Mouse (Mus musculus) liver, embryonic 13.5 days (tissue): Measurements from ENCODE around the gene Foxn2. TPM values are rescaled to one million over a fixed set of nuclear protein-coding genes. Genes with fewer than 3 reads are reported as not detected.

Experiments used
- ATAC-seq: fragments of 200-750 bp; cut with Nextera tagmentation; 2 replicates; pipeline ENCODE4 v1.8.0; 2017; ENCODE audit warnings: low read depth, mild to moderate bottlenecking, moderate number of reproducible peaks, moderate library complexity
- DNase-seq: peaks from one replicate; pipeline ENCODE4 v3.0.0; 2022
- H3K27ac ChIP-seq: fragments of 300-500 bp; sonication (generic); 2 replicates; pipeline ENCODE4 v1.5.1; 2015; ENCODE audit warnings: moderate library complexity, mild to moderate bottlenecking, inconsistent platforms
- H3K27me3 ChIP-seq: fragments of 300-500 bp; sonication (generic); 2 replicates; pipeline ENCODE4 v1.6.1; 2015; ENCODE audit warnings: mild to moderate bottlenecking, inconsistent platforms
- H3K36me3 ChIP-seq: fragments of 300-500 bp; sonication (generic); 2 replicates; pipeline ENCODE4 v1.6.1; 2015; ENCODE audit warnings: mild to moderate bottlenecking, inconsistent platforms
- H3K4me1 ChIP-seq: fragments of 300-500 bp; sonication (generic); replicated peaks from 2 replicates; pipeline ENCODE4 v1.6.1; 2015; ENCODE audit warnings: inconsistent platforms
- H3K4me2 ChIP-seq: fragments of 300-500 bp; sonication (generic); 2 replicates; pipeline ENCODE4 v1.6.1; 2015; ENCODE audit warnings: inconsistent platforms, mild to moderate bottlenecking, moderate library complexity
- H3K4me3 ChIP-seq: fragments of 300-500 bp; sonication (generic); replicated peaks from 2 replicates; pipeline ENCODE4 v1.5.1; 2015; ENCODE audit warnings: mild to moderate bottlenecking, inconsistent platforms
- H3K9ac ChIP-seq: fragments of 300-500 bp; sonication (generic); 2 replicates; pipeline ENCODE4 v1.6.1; 2015; ENCODE audit warnings: mild to moderate bottlenecking, inconsistent platforms
- H3K9me3 ChIP-seq: fragments of 300-500 bp; sonication (generic); replicated peaks from 2 replicates; pipeline ENCODE4 v1.6.1; 2016; ENCODE audit warnings: inconsistent platforms
- WGBS: fragments of 180-500 bp; shearing (Covaris S2); methylation state at CpG from one replicate; pipeline ENCODE4 v1.1.7; 2015; ENCODE audit not compliant: insufficient replicate concordance; 5-methylcytosine and 5-hydroxymethylcytosine counted together
- polyA plus RNA-seq: library from polyadenylated mRNA; unstranded; fragments of >200 nt; fragmentation: Nextera tagmentation; extraction: Ambion mirVana; gene quantifications from 2 replicates; pipeline ENCODE4 v1.2.1, GENCODE M21; 2015

The Foxn2 gene
- polyA plus RNA-seq, 1 experiment from 2014 or later: 12.0 TPM

GRCm38 (mm10) chr17:88516477-88516876 is 76.0 kb downstream of the Foxn2 start:
- Histone ChIP-seq H3K4me1 (no peaks in the 10 kb centered on the region), H3K4me2 (no peak overlapping the region), H3K27me3 (no peaks in the 10 kb centered on the region), H3K9ac (no peak overlapping the region), H3K27ac (no peak overlapping the region), H3K36me3 (no peaks in the 10 kb centered on the region), H3K4me3 (no peak overlapping the region), H3K9me3 (no peaks in the 10 kb centered on the region)
- DNase-seq (no peak), ATAC-seq (no peak)
- WGBS: 52% methylated on average over 7 of the region's 7 CpGs

- no peak for DNase-seq
- Histone ChIP-seq H3K9ac (no peak overlapping the region), H3K4me1 (peaks cover 21% of the 10 kb centered on the region), H3K4me3 (no peak overlapping the region), H3K27ac (no peak overlapping the region), H3K36me3 (no peaks in the 10 kb centered on the region), H3K4me2 (no peak overlapping the region), H3K9me3 (no peaks in the 10 kb centered on the region), H3K27me3 (peaks cover 16% of the 10 kb centered on the region)
- 37% methylated on average over 2 of the region's 2 CpGs for whole genome bisulfite sequencing
- ATAC-seq: no peak
Measured at GRCm38 (mm10) chr17:88527781-88528180, 87.3 kb downstream of the Foxn2 start.

GRCm38 (mm10) chr17:88529519-88530235 is 89.2 kb downstream of the Foxn2 start, which contains the start of gene Ppp1r21:
Gene Ppp1r21 (plus strand): TSS chr17:88530118.
- Histone ChIP-seq H3K9me3 (no peaks in the 10 kb centered on the region), H3K4me2 (peak within 1 kb of the TSS; percentile 89), H3K27ac (peak within 1 kb of the TSS; percentile 29), H3K4me1 (peaks cover 21% of the 10 kb centered on the region), H3K9ac (peak within 1 kb of the TSS; percentile 81), H3K4me3 (peak within 1 kb of the TSS; percentile 83), H3K36me3 (no peaks in the 10 kb centered on the region), H3K27me3 (peaks cover 14% of the 10 kb centered on the region)
- peak; percentile 94 for DNase-seq
- ATAC-seq: peak; percentile 96
- 6% methylated on average over 47 of the region's 49 CpGs for WGBS

GRCm38 (mm10) chr17:88530236-88530619 is 89.7 kb downstream of the Foxn2 start:
- peak overlapping the region; percentile 83 for H3K4me3 ChIP-seq
- H3K4me1 ChIP-seq: peaks cover 21% of the 10 kb centered on the region
- H3K9ac ChIP-seq: peak overlapping the region; percentile 81
- H3K27me3 ChIP-seq: peaks cover 9% of the 10 kb centered on the region
- peak overlapping the region; percentile 89 for H3K4me2 ChIP-seq
- no peaks in the 10 kb centered on the region for H3K9me3 ChIP-seq
- ATAC-seq (peak; percentile 71), DNase-seq (no peak)
- no peaks in the 10 kb centered on the region for H3K36me3 ChIP-seq
- WGBS: 0% methylated on average over 14 of the region's 14 CpGs
- H3K27ac ChIP-seq: peak overlapping the region; percentile 29

- Histone ChIP-seq H3K27ac (no peak overlapping the region), H3K9ac (peak overlapping the region; percentile 81), H3K4me3 (peak overlapping the region; percentile 83), H3K36me3 (no peaks in the 10 kb centered on the region), H3K27me3 (peaks cover 4% of the 10 kb centered on the region), H3K4me1 (peaks cover 21% of the 10 kb centered on the region), H3K4me2 (peak overlapping the region; percentile 89), H3K9me3 (no peaks in the 10 kb centered on the region)
- WGBS: 13% methylated on average over 11 of the region's 11 CpGs
- ATAC-seq (no peak), DNase-seq (no peak)
Measured at GRCm38 (mm10) chr17:88530667-88531066, 90.2 kb downstream of the Foxn2 start.

- Histone ChIP-seq H3K27ac (no peak overlapping the region), H3K4me1 (peaks cover 25% of the 10 kb centered on the region), H3K4me2 (peak overlapping the region; percentile 89), H3K36me3 (no peaks in the 10 kb centered on the region), H3K9me3 (no peaks in the 10 kb centered on the region), H3K9ac (no peak overlapping the region), H3K27me3 (no peaks in the 10 kb centered on the region), H3K4me3 (peak overlapping the region; percentile 83)
- ATAC-seq (no peak), DNase-seq (no peak)
- 50% methylated on average over 6 of the region's 6 CpGs for WGBS
Measured at GRCm38 (mm10) chr17:88531176-88531575, 90.7 kb downstream of the Foxn2 start.

GRCm38 (mm10) chr17:88537842-88538430 is 97.4 kb downstream of the Foxn2 start:
- ATAC-seq (no peak), DNase-seq (no peak)
- Histone ChIP-seq H3K27ac (no peak overlapping the region), H3K9me3 (no peaks in the 10 kb centered on the region), H3K27me3 (no peaks in the 10 kb centered on the region), H3K36me3 (no peaks in the 10 kb centered on the region), H3K9ac (no peak overlapping the region), H3K4me1 (peaks cover 45% of the 10 kb centered on the region), H3K4me3 (no peak overlapping the region), H3K4me2 (no peak overlapping the region)
- 72% methylated on average over 8 of the region's 8 CpGs for whole genome bisulfite sequencing

Other genes with a start within 250 kb of the Foxn2 start
- 7.7 and 8.0 TPM in 2 replicates for gene Ppp1r21, start 89.4 kb downstream of the Foxn2 start, polyA plus RNA-seq
- gene Ston1, start 157.0 kb downstream of the Foxn2 start, polyA plus RNA-seq: 0.98 and 1.0 TPM in 2 replicates
- gene Gtf2a1l, start 227.9 kb downstream of the Foxn2 start, polyA plus RNA-seq: not detected in 2 replicates